Mouse (Mus musculus): ENCODE data around the gene Abtb2.
A peak's percentile ranks its signal among the peaks of the same experiment; 100 is the strongest.

The Abtb2 gene

DNA sequence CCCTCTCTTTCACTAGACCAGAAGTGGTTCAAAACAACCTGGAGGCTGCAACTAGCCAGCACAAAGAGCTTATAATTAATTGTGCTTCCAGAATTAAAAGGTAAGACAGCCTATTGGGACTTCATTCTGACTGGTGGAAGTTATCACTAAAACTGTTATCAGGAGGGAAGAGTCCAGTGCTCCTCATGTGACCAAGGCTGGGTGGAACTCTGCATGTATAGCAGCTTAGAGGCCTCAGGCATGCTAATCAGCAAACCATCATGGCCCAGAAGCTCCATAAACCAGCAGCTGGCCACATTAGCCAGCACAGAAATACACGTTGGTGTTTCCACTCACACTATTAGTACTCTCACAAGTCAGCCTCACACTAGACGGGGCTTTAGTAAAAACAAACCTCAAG, 180.7 kb downstream of the Abtb2 start:
- no peak for DNase-seq

DNA sequence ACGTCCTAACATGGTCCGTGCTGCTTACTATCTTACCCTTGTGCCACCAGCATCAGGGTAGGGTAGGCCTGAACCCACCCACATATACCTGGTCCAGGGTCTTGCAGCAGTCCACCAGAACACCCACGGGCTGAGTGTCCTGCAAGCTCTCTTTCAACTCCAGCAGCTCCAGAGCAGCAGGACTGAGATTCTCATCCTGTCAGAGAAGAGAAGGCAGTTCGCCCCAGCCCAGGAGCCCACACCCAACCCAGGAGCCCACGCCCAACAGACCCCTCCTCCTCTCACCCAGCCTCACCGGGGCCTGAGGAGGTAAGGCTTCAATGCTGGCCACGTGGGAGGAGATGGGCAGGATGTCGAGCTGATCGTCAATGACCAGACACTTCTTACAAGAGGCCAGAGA, 181.8 kb downstream of the Abtb2 start:
- no peak for DNase-seq

DNA sequence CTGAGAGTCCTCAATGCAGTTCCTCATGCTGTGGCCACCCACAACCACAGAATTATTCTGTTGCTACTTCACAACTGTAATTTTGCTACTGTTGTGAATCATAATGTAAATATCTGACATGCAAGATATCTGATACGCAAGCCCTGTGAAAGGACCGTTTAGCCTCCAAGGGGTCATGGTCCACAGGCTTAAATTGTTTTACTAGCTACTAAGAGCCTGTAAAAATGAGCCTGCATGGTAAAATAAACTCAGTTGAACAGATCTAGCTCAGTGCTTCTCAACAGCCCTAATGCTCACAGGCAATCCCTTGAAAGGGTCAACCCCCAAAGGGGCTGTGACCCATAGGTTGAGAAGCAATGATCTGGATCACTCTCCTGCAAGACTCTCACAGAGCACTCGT, 183.0 kb downstream of the Abtb2 start:
- DNase-seq: no peak

DNA sequence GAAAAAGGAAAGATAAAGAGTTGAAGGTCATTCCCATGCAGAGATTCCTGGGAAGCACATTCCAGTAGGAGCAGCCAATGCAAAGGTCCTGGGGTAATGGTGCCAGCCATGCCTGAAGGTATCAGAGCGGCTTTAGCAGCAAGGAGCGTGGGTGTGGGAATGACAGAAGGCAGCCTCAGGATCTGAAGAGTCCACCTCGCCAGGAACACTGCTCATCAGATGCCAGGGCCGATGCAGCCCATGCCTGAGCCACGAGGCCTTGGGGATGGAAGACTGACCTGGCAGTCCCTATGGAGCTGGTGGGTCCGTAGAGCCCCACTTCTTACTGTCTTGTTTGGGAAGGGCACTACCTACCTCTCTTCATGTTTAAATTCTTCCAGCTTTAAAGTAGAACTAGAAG, 185.7 kb downstream of the Abtb2 start:
- DNase-seq: no peak

DNA sequence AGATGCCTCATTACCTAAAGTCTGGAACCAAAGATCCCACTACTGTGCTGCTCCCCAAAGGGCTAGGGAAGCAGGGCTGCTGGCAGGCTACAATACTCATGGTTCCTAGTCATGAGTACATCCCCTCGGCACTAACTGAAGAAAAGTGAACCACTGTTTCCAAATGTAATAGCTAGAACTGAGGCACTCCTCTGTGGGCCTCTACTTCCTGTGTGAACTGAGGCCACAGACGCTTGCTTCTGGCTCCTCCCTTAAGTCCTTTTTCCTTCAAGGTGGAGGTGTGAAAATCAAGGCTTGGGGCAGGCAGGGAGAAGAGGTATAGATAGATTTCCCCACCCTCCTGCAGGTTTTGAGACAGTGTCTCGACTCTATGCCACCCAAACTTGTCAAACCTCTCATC, 188.5 kb downstream of the Abtb2 start:
- DNase-seq: no peak

DNA sequence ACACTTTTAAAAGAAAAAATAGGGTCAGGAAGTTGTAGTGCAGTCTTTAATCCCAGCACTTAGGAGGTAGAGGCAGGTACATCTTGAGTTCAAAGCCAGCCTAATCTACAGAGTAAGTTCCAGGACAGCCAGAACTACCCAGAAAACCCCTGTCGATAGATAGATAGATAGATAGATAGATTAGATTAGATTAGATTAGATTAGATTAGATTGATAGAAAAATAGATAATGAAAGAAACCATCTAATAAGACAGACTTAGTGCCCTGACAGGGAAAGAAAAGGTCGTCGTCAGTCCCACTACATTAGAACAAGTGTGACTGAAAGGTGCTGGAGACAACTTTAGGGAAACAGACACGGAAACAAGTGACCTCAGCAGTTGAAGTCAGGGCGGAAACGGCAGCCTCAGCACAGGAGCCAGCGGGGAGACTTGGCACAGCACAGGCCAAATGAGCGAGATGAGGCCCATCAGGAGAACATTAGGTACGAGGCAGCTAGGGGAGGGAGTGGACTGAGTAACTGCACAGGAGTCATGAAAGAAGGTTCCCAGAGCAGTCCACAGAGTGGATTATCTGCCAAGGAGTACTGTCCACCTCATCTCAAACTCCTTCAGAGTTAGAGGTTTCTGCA, 189.5 kb downstream of the Abtb2 start:
- DNase-seq: no peak

GRCm38 (mm10) chr2:103760421-103760820, 194.3 kb downstream of the Abtb2 start:
- DNase-seq: peak in 1 of 2 experiments; percentile 9

DNA sequence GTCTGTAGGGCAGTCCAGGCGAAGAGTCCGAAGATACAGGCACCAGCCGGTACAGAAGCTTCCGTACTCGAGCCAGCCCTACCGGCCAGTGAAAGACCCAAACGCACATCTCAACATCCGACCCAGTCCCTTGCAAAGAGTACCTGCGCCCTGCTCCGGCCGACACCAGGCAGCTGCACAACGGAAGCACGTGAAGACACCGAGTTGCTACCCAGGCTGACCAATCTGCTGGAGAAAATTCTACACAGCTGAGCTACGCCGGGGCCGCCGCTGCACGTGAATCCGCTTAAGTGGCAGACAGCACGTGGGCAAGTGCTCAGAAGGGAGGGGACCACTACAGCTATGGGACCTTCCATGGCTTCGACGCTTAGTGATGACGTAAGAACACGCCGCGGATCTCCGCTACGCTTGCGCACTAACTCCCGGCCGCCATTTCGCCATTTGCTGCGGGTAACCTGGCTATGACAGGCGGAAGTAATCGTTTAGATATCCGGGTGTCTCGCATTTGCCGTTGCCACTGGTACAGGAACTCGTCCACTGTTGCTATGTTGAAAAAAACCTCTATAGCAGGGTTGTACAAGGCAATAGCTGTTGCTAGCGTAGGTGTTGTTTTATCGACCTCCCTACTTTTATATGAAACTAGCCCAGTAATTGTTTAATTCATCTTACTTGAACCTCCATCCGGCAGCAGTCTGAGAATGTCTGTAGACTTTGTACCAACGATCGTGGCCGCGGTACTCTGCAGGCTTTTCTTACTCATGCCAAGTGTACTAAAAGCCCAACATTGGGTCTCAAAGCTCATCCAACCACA, 195.0 kb downstream of the Abtb2 start, which contains the start of gene Nat10:
Gene Nat10 (minus strand): TSS at position 365 of the 811 bp plus-strand sequence.
- peak; percentile 98 to 100 for DNase-seq

- no peak for DNase-seq
These were observed 195.9 kb downstream of the Abtb2 start for GRCm38 (mm10) chr2:103761993-103762392.

DNA sequence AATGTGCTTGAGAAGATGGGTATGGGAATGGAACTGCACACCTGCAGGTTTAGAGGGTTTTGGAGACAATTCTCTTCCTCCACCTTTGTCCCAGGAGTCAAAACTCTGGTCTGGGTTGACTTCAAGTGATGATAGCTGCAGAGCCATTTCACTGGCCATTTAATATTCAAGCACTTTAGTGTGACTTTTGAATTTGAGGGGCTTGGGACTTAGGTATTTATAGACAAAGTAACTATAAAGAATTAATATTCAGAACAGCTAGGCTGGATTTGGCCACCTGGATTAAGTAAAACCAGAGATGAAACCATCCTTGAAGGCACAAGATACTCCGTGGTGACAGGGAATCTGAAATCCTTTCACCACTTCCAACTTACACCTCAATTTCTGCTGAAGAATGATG, 196.4 kb downstream of the Abtb2 start:
- no peak for DNase-seq
